Mouse (Mus musculus) CH12.LX (cell line): ENCODE results near the gene Wdfy1. TPM values are rescaled to one million over a fixed set of nuclear protein-coding genes. Genes with fewer than 3 reads are reported as not detected.
A peak's percentile ranks its signal among the peaks of the same experiment; 100 is the strongest.

Experiments
- DNase-seq: peaks from one replicate; pipeline ENCODE4 v3.0.0-alpha.2; 2013; ENCODE audit errors: extremely low read depth
- H3K27ac ChIP-seq: 2 replicates; pipeline ENCODE4 v1.5.1; 2012; ENCODE audit warnings: low read depth, mild to moderate bottlenecking, control low read depth, moderate library complexity; ENCODE audit not compliant: insufficient read depth
- H3K27me3 ChIP-seq: replicated peaks from 2 replicates; pipeline ENCODE3; 2012; ENCODE audit warnings: inconsistent platforms
- H3K36me3 ChIP-seq, 2 experiments: replicated peaks in 1 of 2; 2 replicates each; pipeline versions ENCODE3 to v1.6.1; 2012; ENCODE audit warnings: inconsistent platforms in 1 of 2, low read length in 1 of 2, mild to moderate bottlenecking in 1 of 2, mixed read lengths in 1 of 2, moderate library complexity in 1 of 2; ENCODE audit not compliant: control insufficient read depth in 1 of 2, insufficient read depth in 1 of 2
- H3K4me1 ChIP-seq, 2 experiments: 2 replicates each; pipeline ENCODE4 v1.6.1; 2012; ENCODE audit warnings: inconsistent platforms in 1 of 2, moderate library complexity in 1 of 2; ENCODE audit not compliant: insufficient read depth in 2 of 2, control insufficient read depth in 1 of 2
- H3K4me2 ChIP-seq: 2 replicates; pipeline ENCODE4 v1.6.1; 2012; ENCODE audit warnings: low read depth, mild to moderate bottlenecking, control low read depth; ENCODE audit not compliant: poor library complexity, insufficient read depth, severe bottlenecking
- H3K4me3 ChIP-seq, 3 experiments: fragments of 150-350 bp in 1 of 3; sonication (generic) in 1 of 3; replicated peaks in 1 of 3; 2 replicates each; pipeline versions ENCODE3 to v1.5.1; 2011 to 2012; ENCODE audit warnings: low read depth in 2 of 3, low read length in 2 of 3, mild to moderate bottlenecking in 2 of 3, moderate library complexity in 2 of 3, control low read depth in 1 of 3, improper control_type of control experiment in 1 of 3, inconsistent platforms in 1 of 3, mixed read lengths in 1 of 3; ENCODE audit not compliant: poor library complexity in 1 of 3
- H3K79me2 ChIP-seq: replicated peaks from 2 replicates; pipeline ENCODE4 v1.6.1; 2012; ENCODE audit warnings: mild to moderate bottlenecking, moderate library complexity; ENCODE audit not compliant: control insufficient read depth, poor library complexity, insufficient read depth, severe bottlenecking; ENCODE audit errors: extremely low read depth
- H3K9ac ChIP-seq: 2 replicates; pipeline ENCODE4 v1.6.1; 2012; ENCODE audit warnings: low read depth, mild to moderate bottlenecking, control low read depth, moderate library complexity; ENCODE audit not compliant: insufficient read depth
- H3K9me3 ChIP-seq: replicated peaks from 2 replicates; pipeline ENCODE3; 2012; ENCODE audit warnings: low read length, inconsistent platforms, mixed read lengths
- BHLHE40 ChIP-seq: IDR thresholded peaks from 2 replicates; pipeline ENCODE4 v1.6.1; 2011; ENCODE audit warnings: mild to moderate bottlenecking, low read depth, low read length, improper control_type of control experiment
- CHD1 ChIP-seq: IDR thresholded peaks from 2 replicates; pipeline ENCODE4 v1.6.1; 2012; ENCODE audit warnings: low read depth, low read length, improper control_type of control experiment, inconsistent platforms
- CHD2 ChIP-seq: IDR thresholded peaks from 2 replicates; pipeline ENCODE4 v1.6.1; 2011; ENCODE audit warnings: low read length, improper control_type of control experiment
- CTCF ChIP-seq, 2 experiments: IDR thresholded peaks in 1 of 2; conservative IDR thresholded peaks in 1 of 2; 2 replicates each; pipeline ENCODE4 v1.5.1; 2011 to 2012; ENCODE audit warnings: low read depth in 2 of 2, low read length in 2 of 2, improper control_type of control experiment in 1 of 2, inconsistent platforms in 1 of 2, mild to moderate bottlenecking in 1 of 2, moderate library complexity in 1 of 2
- EP300 ChIP-seq: IDR thresholded peaks from 2 replicates; pipeline ENCODE4 v1.6.1; 2011; ENCODE audit warnings: low read length, improper control_type of control experiment
- GABPA ChIP-seq: IDR thresholded peaks from 2 replicates; pipeline ENCODE4 v1.6.1; 2012; ENCODE audit warnings: low read depth, low read length, improper control_type of control experiment, inconsistent platforms; ENCODE audit not compliant: insufficient replicate concordance
- HCFC1 ChIP-seq: IDR thresholded peaks from 2 replicates; pipeline ENCODE4 v1.6.1; 2012; ENCODE audit warnings: low read depth, mild to moderate bottlenecking, inconsistent platforms, low read length, improper control_type of control experiment
- IRF4 ChIP-seq: IDR thresholded peaks from 2 replicates; pipeline ENCODE4 v1.6.1; 2014; ENCODE audit warnings: low read depth, mild to moderate bottlenecking, inconsistent platforms, low read length, improper control_type of control experiment
- JUN ChIP-seq: IDR thresholded peaks from 2 replicates; pipeline ENCODE4 v1.6.1; 2011; ENCODE audit warnings: low read depth, mild to moderate bottlenecking, low read length, improper control_type of control experiment, moderate library complexity; ENCODE audit not compliant: insufficient read depth
- MAZ ChIP-seq: IDR thresholded peaks from 2 replicates; pipeline ENCODE4 v1.6.1; 2012; ENCODE audit warnings: low read depth, mild to moderate bottlenecking, inconsistent platforms, low read length, improper control_type of control experiment, moderate library complexity
- MYC ChIP-seq: IDR thresholded peaks from 2 replicates; pipeline ENCODE4 v1.6.1; 2011; ENCODE audit warnings: low read depth, mild to moderate bottlenecking, improper control_type of control experiment, low read length
- NRF1 ChIP-seq: IDR thresholded peaks from 2 replicates; pipeline ENCODE4 v1.6.1; 2014; ENCODE audit warnings: low read depth, mild to moderate bottlenecking, inconsistent platforms, low read length, improper control_type of control experiment, moderate library complexity
- PAX5 ChIP-seq: IDR thresholded peaks from 2 replicates; pipeline ENCODE4 v1.6.1; 2012; ENCODE audit warnings: low read length, inconsistent platforms, mixed read lengths
- POLR2A ChIP-seq: IDR thresholded peaks from 2 replicates; pipeline ENCODE4 v1.6.1; 2011; ENCODE audit warnings: low read depth, mild to moderate bottlenecking, improper control_type of control experiment, low read length
- POLR2AphosphoS2 ChIP-seq: IDR thresholded peaks from 2 replicates; pipeline ENCODE4 v1.6.1; 2011; ENCODE audit warnings: low read depth, low read length, improper control_type of control experiment
- SIN3A ChIP-seq: IDR thresholded peaks from 2 replicates; pipeline ENCODE4 v1.6.1; 2012; ENCODE audit warnings: low read length, improper control_type of control experiment, inconsistent platforms
- SMC3 ChIP-seq: IDR thresholded peaks from 2 replicates; pipeline ENCODE4 v1.6.1; 2011; ENCODE audit warnings: low read depth, low read length, improper control_type of control experiment
- UBTF ChIP-seq: IDR thresholded peaks from 2 replicates; pipeline ENCODE4 v1.6.1; 2012; ENCODE audit warnings: low read depth, mild to moderate bottlenecking, inconsistent platforms, low read length, improper control_type of control experiment, moderate library complexity
- USF1 ChIP-seq: IDR thresholded peaks from 2 replicates; pipeline ENCODE4 v1.6.1; 2014; ENCODE audit warnings: low read depth, mild to moderate bottlenecking, inconsistent platforms, low read length, improper control_type of control experiment
- ZC3H11A ChIP-seq: IDR thresholded peaks from 2 replicates; pipeline ENCODE4 v1.6.1; 2012; ENCODE audit warnings: low read depth, mild to moderate bottlenecking, inconsistent platforms, low read length, improper control_type of control experiment
- ZNF384 ChIP-seq: IDR thresholded peaks from 2 replicates; pipeline ENCODE4 v1.6.1; 2012; ENCODE audit warnings: low read depth, low read length, improper control_type of control experiment, inconsistent platforms
- dilution Hi-C: fragments of 300-500 bp; cut with MboI; formaldehyde crosslinking; loops from 2 replicates; pipeline ENCODE4 v1.14.3; 2020; ENCODE audit warnings: low sequenced_read_pairs; ENCODE audit not compliant: extremely low pct_unique_long_range_greater_than_20kb, extremely low pct_ligation_motif_present
- in situ Hi-C: fragments of 300-500 bp; cut with MboI; formaldehyde crosslinking; loops from 3 replicates; pipeline ENCODE4 v1.14.3; 2019; ENCODE audit warnings: low sequenced_read_pairs, low pct_ligation_motif_present, low pct_unique_long_range_greater_than_20kb, mixed read lengths
- polyA plus RNA-seq: library from polyadenylated mRNA; unstranded; fragments of >175 nt; gene quantifications from 2 replicates; pipeline ENCODE4 v1.2.1, GENCODE M21; 2012; ENCODE audit warnings: low read depth; ENCODE audit not compliant: insufficient read length
- total RNA-seq, 2 experiments: library from RNA; depleted of rRNA; stranded (reverse); fragments of 300-350 nt in 1 of 2; fragments of >200 nt in 1 of 2; gene quantifications; 2 replicates each; pipeline ENCODE4 v1.2.3; 2012 to 2014

Gene Wdfy1
- total and polyA plus RNA-seq, 3 experiments, result 56.3 to 86.3 (median 70.6) TPM

DNA sequence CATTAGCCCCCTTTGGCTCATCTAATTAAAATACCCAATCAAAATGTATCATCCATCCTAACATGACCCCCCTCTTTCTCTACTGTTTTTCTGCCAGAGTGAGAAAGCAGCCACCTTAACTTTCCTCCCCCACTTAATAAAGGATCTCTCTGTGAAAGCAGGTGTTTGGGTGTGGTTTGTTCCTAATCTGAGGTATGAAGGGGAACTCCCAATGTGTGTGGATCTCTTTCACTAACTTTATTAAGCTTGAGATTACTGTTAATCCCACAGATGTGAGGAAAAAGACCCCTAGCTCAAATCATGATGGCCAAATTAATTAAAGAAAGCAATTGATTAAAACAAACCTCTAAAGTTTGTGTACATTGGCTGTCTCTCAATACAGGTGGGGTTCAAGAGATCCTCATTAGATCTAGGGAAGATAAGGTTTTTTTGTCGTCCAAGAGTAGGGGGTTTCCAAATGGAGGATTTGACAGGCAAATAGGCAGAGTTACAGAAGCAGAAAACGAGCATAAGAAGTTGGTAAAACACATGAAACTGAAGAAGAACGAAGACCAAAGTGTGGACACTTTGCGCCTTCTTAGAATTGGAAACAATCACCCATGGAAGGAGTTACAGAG, 1.7 kb downstream of the Wdfy1 start (continued):
- TF ChIP-seq ZNF384 (peak; percentile 88), CTCF (conservative IDR thresholded peaks at IDR 0.05 in 1 of 2, IDR thresholded peaks at IDR 0.05 in 1 of 2; ENCODE audit: low read depth in 2 of 2, low read length in 2 of 2) (no peak), POLR2A (no peak), CHD2 (peak; percentile 78; the same call in 1 of the 2 replicates), SMC3 (no peak), EP300 (peak; percentile 79), CHD1 (no peak), POLR2AphosphoS2 (no peak), HCFC1 (no peak), BHLHE40 (peak; percentile 46; the same call in 1 of the 2 replicates), MYC (no peak), IRF4 (peak; percentile 49), SIN3A (0 out of 2 replicates have a peak, but pooled peaks have one; percentile 43), PAX5 (no peak), GABPA (no peak)

- no peak for TF ChIP-seq NRF1
- TF ChIP-seq GABPA, result no peak
- TF ChIP-seq SIN3A, result no peak
- no peak for TF ChIP-seq ZC3H11A
- TF ChIP-seq CTCF (conservative IDR thresholded peaks at IDR 0.05 in 1 of 2, IDR thresholded peaks at IDR 0.05 in 1 of 2; ENCODE audit: low read depth in 2 of 2, low read length in 2 of 2), result no peak
- no peak for TF ChIP-seq UBTF
- TF ChIP-seq MAZ, result no peak
- no peak for TF ChIP-seq EP300
- TF ChIP-seq IRF4, result no peak
- TF ChIP-seq ZNF384, result no peak
- TF ChIP-seq JUN, result no peak
- no peak for TF ChIP-seq USF1
- dilution Hi-C loops, result no loop called here
- no peaks in the 10 kb centered on the region for H3K79me2 ChIP-seq
- peaks cover 20 to 89% of the 10 kb centered on the region in 2 experiments for H3K4me1 ChIP-seq
- no peak overlapping the region for H3K27ac ChIP-seq
- H3K9me3 ChIP-seq, result no peaks in the 10 kb centered on the region
- DNase-seq, result no peak
- H3K4me3 ChIP-seq, result no peak overlapping the region
- H3K4me2 ChIP-seq, result no peak overlapping the region
- H3K36me3 ChIP-seq, result no peaks in the 10 kb centered on the region
- no peaks in the 10 kb centered on the region for H3K27me3 ChIP-seq
- in situ Hi-C loops, result loop anchor here (25.0 kb wide), 1 partner anchor 719 kb away; no protein-coding TSS in a partner anchor
- H3K9ac ChIP-seq, result no peak overlapping the region
Measured at GRCm38 (mm10) chr1:79768231-79768630, 7.7 kb downstream of the Wdfy1 start.
